Mouse (Mus musculus) embryonic facial prominence, embryonic 14.5 days (tissue): Measurements from ENCODE around the gene Ubac2. TPM values are rescaled to one million over a fixed set of nuclear protein-coding genes. Genes with fewer than 3 reads are reported as not detected.
"Not testable (repeated sequence)": the region's sequence is repeated elsewhere in the genome, so short reads cannot be mapped to it uniquely, and the experiment has no call there.

ENCODE experiments used
- ATAC-seq: fragments of 200-750 bp; cut with Nextera tagmentation; 2 replicates; pipeline ENCODE4 v1.8.0; 2017; ENCODE audit warnings: low read depth, moderate number of reproducible peaks, moderate TSS enrichment
- DNase-seq: peaks from one replicate; pipeline ENCODE4 v3.0.0-alpha.2; 2015; ENCODE audit warnings: low spot score
- H3K27ac ChIP-seq: fragments of 300-500 bp; sonication (generic); replicated peaks from 2 replicates; pipeline ENCODE4 v1.5.1; 2014; ENCODE audit warnings: low read depth, mild to moderate bottlenecking, low read length, moderate library complexity
- H3K27me3 ChIP-seq: fragments of 300-500 bp; sonication (generic); replicated peaks from 2 replicates; pipeline ENCODE4 v1.6.1; 2014; ENCODE audit warnings: low read length; ENCODE audit not compliant: control insufficient read depth, insufficient read depth
- H3K36me3 ChIP-seq: fragments of 300-500 bp; sonication (generic); 2 replicates; pipeline ENCODE4 v1.6.1; 2014; ENCODE audit warnings: low read length, mixed read lengths; ENCODE audit not compliant: control insufficient read depth, insufficient read depth
- H3K4me1 ChIP-seq: fragments of 300-500 bp; sonication (generic); 2 replicates; pipeline ENCODE4 v1.6.1; 2014; ENCODE audit warnings: antibody characterized with exemption, low read length; ENCODE audit not compliant: control insufficient read depth, insufficient read depth
- H3K4me2 ChIP-seq: fragments of 300-500 bp; sonication (generic); 2 replicates; pipeline ENCODE4 v1.6.1; 2014; ENCODE audit warnings: low read depth, mild to moderate bottlenecking, low read length, moderate library complexity, mixed read lengths
- H3K4me3 ChIP-seq: fragments of 300-500 bp; sonication (generic); 2 replicates; pipeline ENCODE4 v1.5.1; 2014; ENCODE audit warnings: low read depth, mild to moderate bottlenecking, low read length
- H3K9ac ChIP-seq: fragments of 300-500 bp; sonication (generic); 2 replicates; pipeline ENCODE4 v1.6.1; 2014; ENCODE audit warnings: low read depth, mild to moderate bottlenecking, low read length, moderate library complexity, mixed read lengths
- H3K9me3 ChIP-seq: fragments of 300-500 bp; sonication (generic); 2 replicates; pipeline ENCODE4 v1.6.1; 2016; ENCODE audit warnings: low read length; ENCODE audit not compliant: control insufficient read depth
- WGBS: fragments of 180-500 bp; shearing (Covaris S2); extraction: QIAGEN DNeasy Blood & Tissue Kit; methylation state at CpG from one replicate; pipeline ENCODE4 v1.1.7; 2014; 5-methylcytosine and 5-hydroxymethylcytosine counted together
- polyA plus RNA-seq: library from polyadenylated mRNA; unstranded; fragments of >200 nt; fragmentation: Nextera tagmentation; extraction: Ambion mirVana; gene quantifications from 2 replicates; pipeline ENCODE4 v1.2.1, GENCODE M21; 2014

The Ubac2 gene
- polyA plus RNA-seq, 1 experiment from 2014 or later = 60.1 TPM

- H3K4me3 ChIP-seq, H3K4me1 ChIP-seq, H3K27ac ChIP-seq, H3K36me3 ChIP-seq, H3K9me3 ChIP-seq, H3K4me2 ChIP-seq, ATAC-seq, H3K9ac ChIP-seq, H3K27me3 ChIP-seq: not testable (repeated sequence)
- WGBS = 11% methylated on average over 2 of the region's 2 CpGs
- DNase-seq = peak; percentile 79
Observed at GRCm38 (mm10) chr14:121865162-121865561, 13.3 kb upstream of the Ubac2 start.

- Histone ChIP-seq H3K36me3 (no peaks in the 10 kb centered on the region), H3K4me2 (no peak overlapping the region), H3K4me1 (no peaks in the 10 kb centered on the region; the same call in 1 of the 2 replicates), H3K27me3 (no peaks in the 10 kb centered on the region), H3K9me3 (no peaks in the 10 kb centered on the region), H3K4me3 (no peak overlapping the region), H3K27ac (no peak overlapping the region), H3K9ac (no peak overlapping the region)
- DNase-seq = no peak
- ATAC-seq = no peak
- WGBS = 74% methylated on average over 3 of the region's 3 CpGs
Observed at GRCm38 (mm10) chr14:121866574-121866973, 11.8 kb upstream of the Ubac2 start.

DNA sequence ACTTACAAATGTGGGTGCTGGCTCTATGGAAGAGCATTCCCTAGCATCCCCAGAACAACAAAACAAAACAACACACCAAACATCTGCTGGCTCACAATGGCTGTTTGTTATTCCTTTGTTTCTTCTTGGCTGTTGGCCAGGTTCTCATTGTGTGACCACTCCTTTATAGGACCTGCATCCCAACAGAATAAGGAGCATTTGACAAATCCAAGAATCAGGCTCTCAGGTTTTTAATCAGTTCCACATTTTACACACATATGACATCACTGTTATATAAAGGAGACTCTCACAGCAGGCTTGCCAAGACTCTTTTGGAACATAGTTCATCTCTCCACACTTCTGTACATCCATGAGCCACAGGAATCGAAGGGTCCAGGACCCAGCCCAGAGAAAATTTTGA is 9.3 kb upstream of the Ubac2 start:
- Histone ChIP-seq H3K36me3 (no peaks in the 10 kb centered on the region), H3K4me3 (no peak overlapping the region), H3K4me2 (no peak overlapping the region), H3K27me3 (no peaks in the 10 kb centered on the region), H3K4me1 (no peaks in the 10 kb centered on the region; the same call in 1 of the 2 replicates), H3K9ac (no peak overlapping the region), H3K27ac (peak overlapping the region; percentile 44; the same call in 1 of the 2 replicates), H3K9me3 (no peaks in the 10 kb centered on the region)
- ATAC-seq = peak; percentile 62; the same call in 1 of the 2 replicates
- peak; percentile 80 for DNase-seq
- WGBS = 47% methylated on average over 1 of the region's 1 CpGs

DNA sequence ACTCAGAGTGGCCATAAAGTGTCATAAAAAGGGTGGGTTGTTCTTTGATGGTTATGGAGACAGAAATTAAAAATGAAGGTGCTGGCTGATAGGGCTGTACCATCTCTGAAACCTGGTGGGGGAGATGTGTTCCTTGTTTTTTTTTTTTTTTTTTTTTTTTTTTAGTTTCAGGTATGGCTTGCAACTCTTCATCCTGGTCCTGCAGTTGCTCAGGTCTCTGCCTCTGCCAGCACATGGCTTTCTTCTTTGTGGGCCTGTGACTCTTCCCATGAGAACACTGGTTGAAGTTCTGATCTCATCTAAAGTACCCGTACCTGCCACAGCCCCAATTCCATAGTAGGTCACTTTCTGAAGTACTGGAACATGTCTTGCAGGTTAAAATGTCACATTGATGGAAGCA is 5.7 kb upstream of the Ubac2 start:
- H3K4me2 ChIP-seq = no peak overlapping the region
- H3K27ac ChIP-seq = no peak overlapping the region
- no peaks in the 10 kb centered on the region for H3K36me3 ChIP-seq
- WGBS = 86% methylated on average over 1 of the region's 1 CpGs
- ATAC-seq (no peak), DNase-seq (no peak)
- no peaks in the 10 kb centered on the region; the same call in 1 of the 2 replicates for H3K4me1 ChIP-seq
- H3K9ac ChIP-seq = no peak overlapping the region
- H3K9me3 ChIP-seq = no peaks in the 10 kb centered on the region
- H3K27me3 ChIP-seq = no peaks in the 10 kb centered on the region
- no peak overlapping the region for H3K4me3 ChIP-seq

DNA sequence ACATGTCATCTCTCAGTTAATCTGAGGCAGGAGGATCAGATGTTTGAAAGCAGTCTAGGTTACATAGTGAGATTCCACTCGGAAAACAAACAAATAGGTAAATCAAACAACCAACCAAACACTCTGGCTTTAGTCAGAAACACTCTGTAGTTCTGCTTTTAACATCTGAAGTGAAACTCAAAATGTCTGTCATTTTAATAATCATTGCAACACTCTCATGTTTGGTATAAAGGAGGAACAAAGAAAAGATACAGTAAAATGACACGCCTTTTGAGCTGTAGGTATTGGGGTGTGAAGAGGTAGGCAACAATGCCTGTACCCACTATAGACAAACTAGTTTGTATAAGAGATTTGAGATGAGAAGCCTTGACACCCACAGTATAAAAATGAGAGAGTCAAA is 5.2 kb upstream of the Ubac2 start:
- no peak for ATAC-seq
- Histone ChIP-seq H3K36me3 (no peaks in the 10 kb centered on the region), H3K4me3 (no peak overlapping the region), H3K27ac (no peak overlapping the region), H3K9ac (no peak overlapping the region), H3K27me3 (no peaks in the 10 kb centered on the region), H3K9me3 (no peaks in the 10 kb centered on the region), H3K4me2 (no peak overlapping the region), H3K4me1 (no peaks in the 10 kb centered on the region; the same call in 1 of the 2 replicates)
- 67% methylated on average over 2 of the region's 2 CpGs for WGBS
- DNase-seq = no peak

GRCm38 (mm10) chr14:121873646-121874045 is 4.8 kb upstream of the Ubac2 start:
- Histone ChIP-seq H3K27ac (no peak overlapping the region), H3K4me1 (no peaks in the 10 kb centered on the region; the same call in 1 of the 2 replicates), H3K36me3 (no peaks in the 10 kb centered on the region), H3K4me2 (no peak overlapping the region), H3K9me3 (no peaks in the 10 kb centered on the region), H3K27me3 (no peaks in the 10 kb centered on the region), H3K4me3 (no peak overlapping the region), H3K9ac (no peak overlapping the region)
- ATAC-seq (no peak), DNase-seq (no peak)
- WGBS = 83% methylated on average over 4 of the region's 4 CpGs

DNA sequence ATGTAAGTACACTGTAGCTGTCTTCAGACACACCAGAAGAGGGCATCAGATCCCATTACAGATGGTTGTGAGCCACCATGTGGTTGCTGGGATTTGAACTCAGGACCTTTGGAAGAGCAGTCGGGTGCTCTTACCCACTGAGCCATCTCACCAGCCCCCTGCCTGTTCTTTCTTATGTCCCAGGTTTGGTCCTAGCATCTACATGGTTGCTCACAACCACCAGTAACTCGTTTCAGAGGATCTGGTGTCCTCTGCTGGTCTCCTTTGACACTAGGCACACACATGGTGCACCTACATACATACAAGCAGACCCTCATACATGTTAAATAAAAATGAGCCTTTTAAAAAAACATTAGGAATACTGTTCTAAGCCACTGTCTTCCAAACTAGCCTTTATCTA is 2.2 kb upstream of the Ubac2 start:
- 74% methylated on average over 2 of the region's 2 CpGs for WGBS
- not testable (repeated sequence) for H3K36me3 ChIP-seq, ATAC-seq, H3K9ac ChIP-seq, H3K4me1 ChIP-seq, H3K4me2 ChIP-seq, H3K4me3 ChIP-seq, H3K27ac ChIP-seq, H3K9me3 ChIP-seq, DNase-seq, H3K27me3 ChIP-seq

- H3K4me2 ChIP-seq = no peak overlapping the region
- 88% methylated on average over 2 of the region's 2 CpGs for WGBS
- no peak for DNase-seq
- no peak overlapping the region for H3K9ac ChIP-seq
- no peaks in the 10 kb centered on the region for H3K36me3 ChIP-seq
- H3K4me1 ChIP-seq = 0 out of 2 replicates have a peak, but pooled peaks cover 3% of the 10 kb centered on the region
- H3K9me3 ChIP-seq = no peaks in the 10 kb centered on the region
- no peak overlapping the region for H3K27ac ChIP-seq
- H3K4me3 ChIP-seq = no peak overlapping the region
- no peak for ATAC-seq
- H3K27me3 ChIP-seq = no peaks in the 10 kb centered on the region
Observed at GRCm38 (mm10) chr14:121876860-121877259, 1.6 kb upstream of the Ubac2 start.

GRCm38 (mm10) chr14:121877640-121878039 is 780 bp upstream of the Ubac2 start:
- Histone ChIP-seq H3K27me3 (no peaks in the 10 kb centered on the region), H3K9me3 (no peaks in the 10 kb centered on the region), H3K27ac (peak overlapping the region; percentile 92), H3K36me3 (no peaks in the 10 kb centered on the region), H3K4me1 (0 out of 2 replicates have a peak, but pooled peaks cover 3% of the 10 kb centered on the region), H3K4me3 (peak overlapping the region; percentile 87), H3K9ac (peak overlapping the region; percentile 88), H3K4me2 (peak overlapping the region; percentile 76)
- ATAC-seq (no peak), DNase-seq (no peak)
- WGBS = 28% methylated on average over 8 of the region's 8 CpGs
